Mouse (Mus musculus) spleen, adult 2 months (tissue): ENCODE measurements at regions not wholly inside any gene's neighbourhood (a gene's known extent, or its start where the extent isn't known, plus 50 kb on each side); places are given as distances from the start of the nearest gene placed in this dataset.

Experiments
- CTCF ChIP-seq: fragments of 200-500 bp; IDR thresholded peaks from 2 replicates; pipeline ENCODE4 v1.5.1; 2011; ENCODE audit warnings: mild to moderate bottlenecking, inconsistent platforms; ENCODE audit not compliant: insufficient read depth, insufficient read length, insufficient replicate concordance; ENCODE audit errors: extremely low read depth
- POLR2A ChIP-seq: fragments of 200-500 bp; IDR thresholded peaks from 2 replicates; pipeline ENCODE4 v1.6.1; 2011; ENCODE audit warnings: low read depth, low read length, inconsistent platforms

DNA sequence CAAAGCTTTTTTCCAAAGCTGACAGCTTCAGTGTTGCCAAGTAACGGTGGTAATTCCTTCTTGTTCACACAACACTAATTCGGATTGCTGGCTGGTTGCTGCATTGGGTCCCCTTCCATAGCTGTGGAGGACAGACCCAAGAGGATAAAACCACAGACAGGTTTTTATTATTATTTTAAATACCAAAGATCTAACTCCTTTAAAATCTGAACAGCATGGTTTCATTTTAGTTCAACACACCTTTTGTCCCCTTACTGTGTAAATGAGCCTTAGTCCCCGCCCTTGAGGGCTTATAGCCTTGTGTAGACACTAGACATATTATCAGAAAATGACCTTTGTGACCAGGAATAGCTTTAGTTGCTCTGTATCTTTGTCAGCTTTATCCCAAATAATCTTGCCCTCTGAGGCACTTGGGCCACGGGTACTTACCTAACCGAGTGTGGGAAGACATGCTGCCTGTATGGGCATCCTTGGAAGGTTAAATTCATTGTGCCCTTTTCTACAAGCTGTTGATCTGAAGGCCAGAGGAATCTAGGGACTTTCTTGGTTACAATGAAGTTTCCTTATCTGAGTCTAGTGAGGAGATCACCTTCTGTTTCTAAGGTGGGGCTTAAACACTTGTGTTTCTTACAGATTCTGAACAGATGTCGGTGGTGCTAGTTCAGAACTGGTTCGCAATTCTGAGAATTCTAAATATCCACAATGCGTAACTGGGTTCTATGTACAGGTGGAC, 99.6 kb downstream of the Rnd3 start:
- TF ChIP-seq CTCF (no peak), POLR2A (no peak)
